Mouse (Mus musculus) heart, postnatal 0 days (tissue): Measurements from ENCODE around the gene Il17ra. TPM values are rescaled to one million over a fixed set of nuclear protein-coding genes. Genes with fewer than 3 reads are reported as not detected.

Experiments
- ATAC-seq: fragments of 200-750 bp; cut with Nextera tagmentation; 2 replicates; pipeline ENCODE4 v1.8.0; 2017; ENCODE audit warnings: low read depth, moderate number of reproducible peaks, moderate library complexity; ENCODE audit not compliant: insufficient read depth
- DNase-seq: peaks from one replicate; pipeline ENCODE4 v3.0.0-alpha.2; 2016; ENCODE audit warnings: low spot score
- H3K27ac ChIP-seq: fragments of 300-500 bp; sonication (generic); 2 replicates; pipeline ENCODE4 v1.5.1; 2014; ENCODE audit warnings: low read depth, mild to moderate bottlenecking
- H3K27me3 ChIP-seq: fragments of 300-500 bp; sonication (generic); 2 replicates; pipeline ENCODE4 v1.6.1; 2014; ENCODE audit warnings: low read length, mixed read lengths; ENCODE audit not compliant: control insufficient read depth, insufficient read depth
- H3K36me3 ChIP-seq: fragments of 300-500 bp; sonication (generic); replicated peaks from 2 replicates; pipeline ENCODE4 v1.6.1; 2014; ENCODE audit warnings: low read length, mixed read lengths; ENCODE audit not compliant: control insufficient read depth, insufficient read depth
- H3K4me1 ChIP-seq: fragments of 300-500 bp; sonication (generic); 2 replicates; pipeline ENCODE4 v1.6.1; 2014; ENCODE audit warnings: antibody characterized with exemption; ENCODE audit not compliant: control insufficient read depth, insufficient read depth
- H3K4me2 ChIP-seq: fragments of 300-500 bp; sonication (generic); 2 replicates; pipeline ENCODE4 v1.6.1; 2014; ENCODE audit warnings: low read depth, mild to moderate bottlenecking, low read length, moderate library complexity
- H3K4me3 ChIP-seq: fragments of 300-500 bp; sonication (generic); 2 replicates; pipeline ENCODE4 v1.5.1; 2014; ENCODE audit warnings: low read depth, low read length
- H3K9ac ChIP-seq: fragments of 300-500 bp; sonication (generic); replicated peaks from 2 replicates; pipeline ENCODE4 v1.6.1; 2014; ENCODE audit warnings: low read depth, low read length, mixed read lengths
- H3K9me3 ChIP-seq: fragments of 300-500 bp; sonication (generic); replicated peaks from 2 replicates; pipeline ENCODE4 v1.6.1; 2016; ENCODE audit warnings: low read length; ENCODE audit not compliant: control insufficient read depth
- CTCF ChIP-seq: IDR thresholded peaks from 2 replicates; pipeline ENCODE4 v1.5.1; 2016; ENCODE audit warnings: antibody characterized with exemption, control low read depth, low read depth
- EP300 ChIP-seq: IDR thresholded peaks from 2 replicates; pipeline ENCODE4 v1.6.1; 2016; ENCODE audit warnings: antibody characterized with exemption, low read depth
- WGBS: fragments of 180-500 bp; shearing (Covaris S2); extraction: QIAGEN DNeasy Blood & Tissue Kit; methylation state at CpG from one replicate; pipeline ENCODE4 v1.1.7; 2014; 5-methylcytosine and 5-hydroxymethylcytosine counted together
- polyA plus RNA-seq: library from polyadenylated mRNA; unstranded; fragments of >200 nt; fragmentation: Nextera tagmentation; extraction: Ambion mirVana; gene quantifications from 2 replicates; pipeline ENCODE4 v1.2.1, GENCODE M21; 2015
- total RNA-seq: library from RNA; depleted of rRNA; stranded (reverse); fragments of >200 nt; gene quantifications from 2 replicates; pipeline ENCODE4 v1.2.3, GENCODE M21; 2014; ENCODE audit warnings: low replicate concordance

Gene Il17ra
- total and polyA plus RNA-seq, 2 experiments from 2014 or later = 1.4 to 3.5 TPM

DNA sequence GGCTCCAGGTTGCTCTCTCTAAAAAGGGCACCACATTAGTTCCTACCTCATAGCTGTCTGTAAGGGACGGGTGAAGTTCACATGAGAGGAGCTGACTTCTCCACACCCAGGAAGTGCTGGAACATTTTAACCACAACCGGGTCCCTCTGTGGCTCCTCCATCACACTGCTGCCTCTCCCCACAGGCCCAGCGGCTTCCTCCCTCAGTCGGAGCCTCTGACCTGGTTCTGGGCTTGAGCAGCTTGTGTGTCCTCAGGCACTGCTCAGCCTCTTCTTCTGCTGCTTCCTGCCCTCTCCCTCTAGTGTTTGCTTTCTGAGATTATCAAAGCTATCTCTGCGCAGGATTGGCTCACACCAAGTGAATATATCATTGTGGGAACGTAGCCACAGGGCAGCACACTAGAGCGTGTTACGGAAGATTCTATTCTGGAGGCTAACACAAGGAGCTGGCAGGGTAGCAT lies 23.0 kb downstream of the Il17ra start:
- TF ChIP-seq CTCF (no peak), EP300 (no peak)
- H3K4me3 ChIP-seq = no peak overlapping the region
- H3K4me1 ChIP-seq = peaks cover 3% of the 10 kb centered on the region; the same call in 1 of the 2 replicates
- no peaks in the 10 kb centered on the region for H3K9me3 ChIP-seq
- H3K9ac ChIP-seq = no peak overlapping the region
- no peak overlapping the region for H3K27ac ChIP-seq
- no peak for DNase-seq
- WGBS = 55% methylated on average over 8 of the region's 8 CpGs
- H3K4me2 ChIP-seq = no peak overlapping the region
- no peak for ATAC-seq
- peaks cover 5% of the 10 kb centered on the region; the same call in 1 of the 2 replicates for H3K27me3 ChIP-seq
- H3K36me3 ChIP-seq = no peaks in the 10 kb centered on the region; the same call in 1 of the 2 replicates

DNA sequence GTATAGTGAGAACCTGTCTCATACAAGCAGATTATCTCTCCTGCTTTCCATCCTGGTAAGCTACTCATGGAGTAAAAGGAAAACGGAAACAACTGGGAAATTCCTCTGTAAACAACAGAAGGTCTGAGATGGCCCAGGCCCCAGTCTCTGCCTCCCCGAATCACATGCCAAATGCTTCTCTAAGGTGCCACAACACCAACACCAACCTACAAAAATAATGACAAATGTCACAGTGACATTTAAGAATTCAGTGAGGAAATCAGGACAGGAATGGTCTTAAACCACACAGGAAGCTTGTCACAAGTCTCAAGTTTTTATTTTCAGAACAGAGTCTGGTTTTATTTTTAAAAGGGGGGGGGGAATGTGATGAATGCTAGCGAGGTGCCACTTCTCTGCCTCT lies 25.6 kb downstream of the Il17ra start:
- WGBS = 52% methylated on average over 3 of the region's 3 CpGs
- ATAC-seq (no peak), DNase-seq (no peak)
- H3K9ac ChIP-seq = no peak overlapping the region
- peaks cover 9% of the 10 kb centered on the region; the same call in 1 of the 2 replicates for H3K4me1 ChIP-seq
- no peak overlapping the region for H3K4me2 ChIP-seq
- H3K27ac ChIP-seq = no peak overlapping the region
- H3K27me3 ChIP-seq = peaks cover 30% of the 10 kb centered on the region
- no peak overlapping the region for H3K4me3 ChIP-seq
- H3K9me3 ChIP-seq = no peaks in the 10 kb centered on the region
- no peaks in the 10 kb centered on the region for H3K36me3 ChIP-seq
- no peak for TF ChIP-seq EP300
- TF ChIP-seq CTCF = no peak

DNA sequence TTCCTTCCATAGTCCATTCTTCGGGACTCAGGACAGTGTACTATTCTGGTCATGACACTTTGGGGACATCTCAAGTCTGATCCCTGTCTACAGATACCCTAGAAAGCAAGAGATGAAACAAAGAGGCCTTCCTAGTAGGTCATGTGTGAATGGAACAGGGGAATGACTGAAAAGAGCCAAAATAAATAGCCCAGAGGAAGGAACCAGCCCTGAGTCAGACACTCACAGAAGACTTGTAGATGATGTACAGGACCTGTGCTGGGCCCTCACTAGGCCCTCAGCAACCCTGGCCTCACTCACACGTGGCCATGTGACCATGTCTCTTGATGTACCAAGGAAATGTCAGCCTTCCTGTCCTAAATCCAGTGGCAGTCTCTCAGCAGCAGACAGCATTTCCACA lies 26.4 kb downstream of the Il17ra start:
- TF ChIP-seq CTCF (no peak), EP300 (no peak)
- ATAC-seq (no peak), DNase-seq (no peak)
- 55% methylated on average over 2 of the region's 2 CpGs for WGBS
- no peak overlapping the region for H3K9ac ChIP-seq
- no peak overlapping the region for H3K27ac ChIP-seq
- no peak overlapping the region for H3K4me3 ChIP-seq
- no peaks in the 10 kb centered on the region for H3K36me3 ChIP-seq
- no peaks in the 10 kb centered on the region for H3K9me3 ChIP-seq
- peaks cover 10% of the 10 kb centered on the region; the same call in 1 of the 2 replicates for H3K4me1 ChIP-seq
- no peak overlapping the region for H3K4me2 ChIP-seq
- peaks cover 39% of the 10 kb centered on the region for H3K27me3 ChIP-seq

DNA sequence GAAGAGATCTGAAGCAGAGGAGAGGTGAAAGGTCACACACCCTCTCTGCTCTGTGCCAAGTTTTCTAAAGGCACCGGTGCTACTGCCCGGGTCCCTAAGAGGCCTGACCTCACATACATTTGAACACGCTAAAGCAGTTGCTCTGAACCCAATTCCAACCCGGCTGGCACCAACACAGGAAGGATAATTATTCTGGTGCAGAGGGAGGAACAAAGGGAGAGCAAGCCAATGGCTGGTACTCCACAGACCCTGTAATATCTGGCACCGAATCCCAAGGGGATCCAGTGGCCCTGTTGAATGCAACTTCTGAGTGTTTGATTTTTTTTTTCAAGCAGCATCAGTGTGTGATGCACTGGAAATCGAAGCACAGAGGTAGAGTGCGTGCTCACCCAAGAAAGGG lies 28.0 kb downstream of the Il17ra start:
- Histone ChIP-seq H3K27me3 (peaks cover 48% of the 10 kb centered on the region), H3K9me3 (no peaks in the 10 kb centered on the region)

DNA sequence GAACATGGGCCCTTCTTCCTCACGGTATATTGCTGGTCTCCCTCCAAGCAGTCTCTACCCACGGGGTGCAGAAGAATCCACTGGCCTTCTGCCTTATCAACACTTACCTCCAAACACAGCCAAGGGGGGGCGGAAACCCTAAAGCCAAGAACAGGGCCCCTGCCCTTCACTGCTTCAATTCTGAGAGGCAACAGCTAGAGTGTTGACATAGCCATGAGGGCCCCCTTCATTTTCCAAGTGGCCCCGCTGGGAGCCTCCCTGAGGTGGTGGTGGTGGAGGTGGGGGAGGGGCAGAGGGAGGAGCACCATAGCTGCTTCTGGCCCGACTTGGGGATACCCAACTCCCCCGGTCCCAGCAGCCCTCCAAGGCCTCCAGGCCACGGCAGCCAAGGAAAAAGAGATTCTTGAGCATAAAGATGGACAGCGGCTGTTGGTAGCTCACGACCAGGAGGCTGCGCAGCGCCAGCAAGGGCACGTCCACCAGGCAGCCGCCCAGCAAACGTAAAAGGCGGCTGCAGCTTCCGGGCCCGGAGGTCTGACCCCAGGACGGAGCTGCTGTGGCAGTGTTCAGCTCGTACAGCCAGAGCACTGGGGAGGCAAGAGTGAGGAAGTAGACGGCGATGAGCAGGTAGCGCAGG lies 28.9 kb downstream of the Il17ra start:
- no peak for ATAC-seq
- 8% methylated on average over 22 of the region's 22 CpGs for WGBS

More for the DNA sequence above, 28.0 kb downstream of the Il17ra start:
- TF ChIP-seq CTCF = no peak
- no peak for TF ChIP-seq EP300
- ATAC-seq (no peak), DNase-seq (no peak)
- Histone ChIP-seq H3K4me1 (peaks cover 10% of the 10 kb centered on the region; the same call in 1 of the 2 replicates), H3K36me3 (no peaks in the 10 kb centered on the region), H3K4me2 (no peak overlapping the region), H3K27ac (no peak overlapping the region), H3K9ac (no peak overlapping the region), H3K4me3 (no peak overlapping the region)
- 68% methylated on average over 7 of the region's 7 CpGs for WGBS

More for the DNA sequence above, 28.9 kb downstream of the Il17ra start:
- Histone ChIP-seq H3K27me3 (peaks cover 48% of the 10 kb centered on the region), H3K9ac (no peak overlapping the region), H3K27ac (no peak overlapping the region), H3K4me3 (peak overlapping the region; percentile 70), H3K36me3 (no peaks in the 10 kb centered on the region), H3K4me1 (peaks cover 10% of the 10 kb centered on the region; the same call in 1 of the 2 replicates), H3K9me3 (no peaks in the 10 kb centered on the region), H3K4me2 (peak overlapping the region; percentile 100)
- TF ChIP-seq CTCF (no peak), EP300 (no peak)
- DNase-seq = no peak
